In the genomic region with DNA sequence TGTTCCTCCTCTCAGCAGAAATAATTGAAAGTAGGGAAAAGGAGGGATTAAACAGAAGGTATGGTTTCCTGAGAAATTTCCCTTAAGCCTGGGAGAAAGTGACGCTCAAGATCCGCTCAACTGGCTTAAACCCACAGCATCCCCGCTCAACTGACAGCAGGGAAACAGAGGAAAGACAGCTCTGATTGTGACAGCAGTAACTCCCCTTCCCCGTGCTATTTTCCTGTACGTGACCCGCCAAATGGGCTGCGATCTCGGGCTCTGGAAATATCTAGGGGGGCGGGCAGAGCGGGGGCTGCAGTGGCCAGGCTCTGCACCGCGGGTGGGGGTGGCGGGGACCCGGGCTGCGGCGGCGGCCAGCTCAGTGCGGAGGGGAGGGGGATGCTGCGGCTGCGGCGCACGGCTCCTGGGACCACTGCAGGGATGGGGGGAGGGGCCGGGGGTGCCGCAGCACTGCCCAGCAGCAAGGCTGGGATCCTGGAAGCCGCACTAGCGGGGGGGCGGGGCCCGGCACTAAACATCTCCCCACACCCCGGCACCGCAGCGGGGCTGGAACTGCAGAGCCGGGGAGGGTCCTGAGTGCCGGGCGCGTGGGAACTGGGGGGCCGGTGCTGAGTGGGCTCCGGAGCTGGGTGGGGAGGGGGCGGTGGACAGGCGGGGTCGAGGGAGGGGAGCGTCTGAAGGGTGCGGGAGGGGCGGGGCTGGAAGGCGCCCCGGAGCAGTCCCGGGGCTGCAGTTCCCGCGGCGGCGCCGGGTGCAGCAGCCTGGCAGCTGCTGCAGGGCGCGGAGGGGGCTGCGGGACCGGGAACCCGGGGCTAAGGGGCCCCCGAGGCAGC, we compare ENCODE assay signal across 8 mouse cellular contexts. TPM values are rescaled to one million over a fixed set of nuclear protein-coding genes. Genes with fewer than 3 reads are reported as not detected.
DNase-seq lines count a peak whose midpoint lies in the region; ATAC-seq and TF ChIP-seq lines count a peak whose summit lies in the region.

No protein-coding gene starts in this region.

- H3K36me3 ChIP-seq in embryonic facial prominence, embryonic 12.5 days: peaks cover 36% of the 10 kb centered on the region
- 0 out of 2 replicates have a peak, but pooled peaks cover 6% of the 10 kb centered on the region for H3K36me3 ChIP-seq in hindbrain, embryonic 16.5 days (ENCODE audit: control insufficient read depth, insufficient read depth, low read length)

- peak in 1 of 2 experiments; percentile 42 for DNase-seq in layer of hippocampus, adult 2 months (ENCODE audit: low spot score in 2 of 2)
- DNase-seq in layer of hippocampus, postnatal 14 days (ENCODE audit: low spot score in 2 of 2): no peak
- peak; percentile 50 for DNase-seq in NIH3T3 (ENCODE audit: low read depth)
- DNase-seq in mesoderm, embryonic 11.5 days (ENCODE audit: low read depth, low spot score): peak; percentile 67
- peak; percentile 49 for DNase-seq in testis, postnatal 14 days (ENCODE audit: low spot score)
- no peak for DNase-seq in layer of hippocampus, postnatal 36 days

- no peaks in the 10 kb centered on the region for H3K9me3 ChIP-seq in embryonic facial prominence, embryonic 12.5 days
- no peaks in the 10 kb centered on the region for H3K9me3 ChIP-seq in hindbrain, embryonic 16.5 days (ENCODE audit: control insufficient read depth, low read length)

- H3K9ac ChIP-seq in embryonic facial prominence, embryonic 12.5 days: peak overlapping the region; percentile 87
- peak overlapping the region; percentile 86 for H3K9ac ChIP-seq in hindbrain, embryonic 16.5 days (ENCODE audit: low read depth, low read length)

- 1% methylated on average over 45 of the region's 57 CpGs for WGBS in embryonic facial prominence, embryonic 12.5 days
- under 1% methylated on average over 38 of the region's 57 CpGs for WGBS in hindbrain, embryonic 16.5 days

- no peaks in the 10 kb centered on the region for H3K27me3 ChIP-seq in embryonic facial prominence, embryonic 12.5 days
- no peaks in the 10 kb centered on the region for H3K27me3 ChIP-seq in hindbrain, embryonic 16.5 days (replicated peaks; ENCODE audit: control insufficient read depth, insufficient read depth, low read length)

- H3K27ac ChIP-seq in layer of hippocampus, adult 2 months: peak overlapping the region; percentile 93
- H3K27ac ChIP-seq in embryonic facial prominence, embryonic 12.5 days: peak overlapping the region; percentile 87
- peak overlapping the region; percentile 83 for H3K27ac ChIP-seq in hindbrain, embryonic 16.5 days (ENCODE audit: low read depth, low read length)

- H3K4me3 ChIP-seq in layer of hippocampus, adult 2 months: peak overlapping the region; percentile 81
- H3K4me3 ChIP-seq in embryonic facial prominence, embryonic 12.5 days: peak overlapping the region; percentile 89
- peak overlapping the region; percentile 80 for H3K4me3 ChIP-seq in hindbrain, embryonic 16.5 days (ENCODE audit: low read length)

- peak; percentile 60 for ATAC-seq in embryonic facial prominence, embryonic 12.5 days (ENCODE audit: insufficient number of reproducible peaks, insufficient read depth, low FRiP score, low TSS enrichment)
- ATAC-seq in hindbrain, embryonic 16.5 days: peak; percentile 63

- peaks cover 37% of the 10 kb centered on the region for H3K4me1 ChIP-seq in embryonic facial prominence, embryonic 12.5 days
- peaks cover 22% of the 10 kb centered on the region for H3K4me1 ChIP-seq in hindbrain, embryonic 16.5 days (ENCODE audit: control insufficient read depth, insufficient read depth, low read depth, low read length)

- H3K4me2 ChIP-seq in embryonic facial prominence, embryonic 12.5 days (replicated peaks): peak overlapping the region; percentile 90
- peak overlapping the region; percentile 79 for H3K4me2 ChIP-seq in hindbrain, embryonic 16.5 days (ENCODE audit: low read length)

- TF ChIP-seq CTCF in layer of hippocampus, adult 2 months (conservative IDR thresholded peaks at IDR 0.05): no peak

RNA-seq across cellular contexts. Expression of a gene that starts 0.7 kb away (rescaled TPM):
- total RNA-seq in layer of hippocampus, adult 2 months (2021): 100 to 1,000 TPM; 216 to 229 TPM
- 100 to 1,000 TPM; 186 to 188 TPM for total RNA-seq in layer of hippocampus, postnatal 14 days (2021)
- polyA plus RNA-seq in embryonic facial prominence, embryonic 12.5 days (2016; fragmentation: Nextera tagmentation; extraction: Ambion mirVana): 68.7 and 76.5 TPM in 2 replicates
- polyA plus RNA-seq in hindbrain, embryonic 16.5 days (2015; fragmentation: Nextera tagmentation; extraction: Ambion mirVana): 214 and 241 TPM in 2 replicates
- 100 to 1,000 TPM; 187 to 199 TPM for total RNA-seq in layer of hippocampus, postnatal 36 days (2021)

RNA-seq across cellular contexts. Expression of a gene that starts 43.3 kb away (rescaled TPM):
- total RNA-seq in layer of hippocampus, adult 2 months (2021): 1 to 10 TPM; 3.2 to 4.2 TPM
- 1 to 10 TPM; 3.7 to 4.6 TPM for total RNA-seq in layer of hippocampus, postnatal 14 days (2021)
- polyA plus RNA-seq in embryonic facial prominence, embryonic 12.5 days (2016; fragmentation: Nextera tagmentation; extraction: Ambion mirVana): 0.99 and 1.2 TPM in 2 replicates
- polyA plus RNA-seq in hindbrain, embryonic 16.5 days (2015; fragmentation: Nextera tagmentation; extraction: Ambion mirVana): 0.17 and 0.56 TPM in 2 replicates
- total RNA-seq in layer of hippocampus, postnatal 36 days (2021): 1 to 10 TPM; 4.2 to 4.3 TPM

RNA-seq across cellular contexts. Expression of a gene that starts 58.8 kb away (rescaled TPM):
- 10 to 100 TPM; 20.4 to 20.9 TPM for total RNA-seq in layer of hippocampus, adult 2 months (2021)
- 10 to 100 TPM; 14.3 to 18.1 TPM for total RNA-seq in layer of hippocampus, postnatal 14 days (2021)
- polyA plus RNA-seq in embryonic facial prominence, embryonic 12.5 days (2016; fragmentation: Nextera tagmentation; extraction: Ambion mirVana): 34.7 and 35.1 TPM in 2 replicates
- polyA plus RNA-seq in hindbrain, embryonic 16.5 days (2015; fragmentation: Nextera tagmentation; extraction: Ambion mirVana): 16.7 and 20.8 TPM in 2 replicates
- total RNA-seq in layer of hippocampus, postnatal 36 days (2021): 10 to 100 TPM; 16.5 to 16.9 TPM

Comparison
In these comparisons a context has a peak if more than half of its experiments do, and no peak if none do; other contexts are left out.
1. DNase-seq: peak in NIH3T3 (single experiment), mesoderm, embryonic 11.5 days (single experiment) and testis, postnatal 14 days (single experiment); none in layer of hippocampus, postnatal 14 days (0 of 2) and layer of hippocampus, postnatal 36 days (0 of 2).
2. Peak in every context shown above with its lines, with median percentiles within 50 percentile points of each other: H3K27ac ChIP-seq and H3K4me3 ChIP-seq.